Mouse (Mus musculus) adrenal gland, postnatal 4 days (tissue): ENCODE results near the gene Taf8. TPM values are rescaled to one million over a fixed set of nuclear protein-coding genes. Genes with fewer than 3 reads are reported as not detected.
A peak's percentile ranks its signal among the peaks of the same experiment; 100 is the strongest.

Experiments
- DNase-seq, 2 experiments: peaks; one replicate each; pipeline ENCODE4 v3.0.0; 2021 to 2022; ENCODE audit warnings: low spot score in 2 of 2, mixed read lengths in 2 of 2
- total RNA-seq, 2 experiments: library from RNA; stranded (reverse); gene quantifications; 2 replicates each; pipeline ENCODE4 v1.2.3; 2021

Taf8 gene
- total RNA-seq, 2 experiments from 2014 or later, result 31.7 to 38.1 TPM

DNA sequence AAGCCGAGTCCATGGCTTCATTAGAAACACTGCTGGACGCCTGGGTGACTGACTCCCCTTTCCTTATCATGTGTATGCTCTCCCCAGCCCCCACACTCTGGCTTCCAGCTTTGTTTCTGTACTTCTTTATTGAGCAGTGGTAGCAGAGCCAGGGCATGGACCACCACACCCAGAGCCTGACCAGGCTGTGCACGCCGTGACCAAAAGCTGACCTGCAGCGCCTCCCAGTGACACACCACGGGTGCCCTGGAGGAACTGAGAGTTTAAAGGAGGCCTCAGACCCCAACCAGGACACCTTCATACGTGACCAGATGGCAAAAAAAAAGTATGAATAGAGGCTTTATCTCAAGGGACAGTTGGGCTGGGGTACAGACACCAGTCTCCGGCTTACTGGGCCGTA, 11.3 kb downstream of the Taf8 start:
- no peak for DNase-seq

DNA sequence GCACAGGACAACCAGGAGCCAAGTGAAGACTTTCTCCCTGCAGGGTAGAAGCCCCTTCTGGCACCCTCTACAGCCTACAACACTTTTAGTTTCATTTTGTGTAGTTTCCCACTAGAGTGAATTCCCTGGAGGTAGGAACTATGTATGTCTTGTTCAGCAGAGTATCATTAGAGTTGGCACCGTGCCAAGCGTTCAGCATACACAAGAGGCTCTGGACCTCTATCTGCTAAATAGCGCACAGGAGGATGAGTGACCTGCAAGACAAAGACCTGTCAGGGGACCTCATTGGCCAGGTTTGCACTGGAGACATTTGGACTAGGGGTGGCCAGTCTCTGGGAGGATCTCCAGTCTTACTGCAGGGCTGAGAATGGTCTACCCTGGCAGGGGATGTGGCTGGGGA, 16.3 kb downstream of the Taf8 start:
- DNase-seq, result no peak

DNA sequence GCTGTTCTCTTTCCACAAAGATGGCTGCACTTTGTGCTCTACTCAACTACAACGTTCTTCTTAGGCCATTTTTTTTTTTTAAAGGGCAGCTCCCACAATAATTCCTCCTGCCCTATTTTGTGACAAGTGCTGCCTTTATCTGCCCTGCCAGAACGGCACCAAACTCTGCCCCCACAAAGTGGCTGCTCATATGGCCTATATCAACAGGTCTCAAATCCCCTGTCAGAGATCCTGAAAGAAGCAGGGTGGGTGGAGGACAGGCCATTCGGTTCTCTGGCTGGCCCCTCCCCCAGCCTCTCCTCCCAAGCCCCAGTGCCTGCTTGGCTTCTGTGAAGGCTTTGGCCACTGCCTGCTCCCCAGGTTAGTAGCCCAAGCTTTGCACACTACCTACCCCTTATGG, 17.1 kb downstream of the Taf8 start:
- no peak for DNase-seq

DNA sequence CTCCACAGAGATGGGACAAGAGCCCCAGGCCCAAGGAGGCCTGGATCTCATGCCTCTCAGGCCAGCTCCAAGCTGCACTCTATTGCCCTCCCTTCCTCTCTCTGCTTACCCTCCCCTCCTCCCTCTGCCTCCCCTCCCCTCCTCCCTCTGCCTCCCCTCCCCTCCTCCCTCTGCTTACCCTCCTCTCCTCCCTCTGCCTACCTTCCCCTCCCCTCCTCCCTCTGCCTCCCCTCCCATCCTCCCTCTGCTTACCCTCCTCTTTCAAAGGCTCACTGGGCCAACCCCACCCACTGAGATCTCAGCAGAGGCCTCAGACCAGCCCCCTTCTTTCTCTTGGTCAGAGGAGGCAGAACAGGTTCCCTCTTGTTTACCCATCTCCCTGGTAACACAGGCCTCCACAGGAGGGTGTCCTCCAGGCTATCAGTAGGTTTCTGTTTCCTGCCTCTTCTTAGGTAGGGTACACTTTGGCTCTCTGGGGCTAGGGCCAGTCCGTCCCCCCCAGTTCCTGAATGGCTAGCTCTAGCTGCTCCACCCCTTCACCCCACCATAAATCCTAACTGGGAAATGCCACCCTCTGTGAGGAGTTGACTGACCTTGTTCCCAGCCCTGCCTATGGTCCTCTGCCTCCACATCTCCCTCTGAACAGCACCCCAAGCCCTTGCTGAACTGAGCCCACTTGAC, 17.7 kb downstream of the Taf8 start:
- no peak for DNase-seq

DNA sequence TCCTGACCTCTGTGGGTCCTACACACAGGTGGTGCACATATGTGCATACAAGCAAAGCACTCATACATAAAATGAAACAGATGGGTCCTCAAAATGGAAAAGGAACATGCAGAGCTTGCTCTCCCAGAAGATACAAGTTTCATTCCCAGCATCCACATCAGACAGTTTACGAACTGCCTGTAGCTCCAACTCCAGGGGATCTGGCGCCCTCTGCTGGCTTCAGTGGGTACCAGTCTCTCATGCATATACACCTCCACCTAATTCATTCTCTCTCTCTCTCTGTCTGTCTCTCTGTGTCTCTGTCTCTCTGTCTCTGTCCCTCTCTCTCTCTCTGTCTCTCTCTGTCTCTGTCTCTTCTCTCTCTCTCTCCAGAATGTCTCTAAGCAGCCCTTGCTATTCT, 19.7 kb downstream of the Taf8 start:
- peak; percentile 38 to 58 for DNase-seq

DNA sequence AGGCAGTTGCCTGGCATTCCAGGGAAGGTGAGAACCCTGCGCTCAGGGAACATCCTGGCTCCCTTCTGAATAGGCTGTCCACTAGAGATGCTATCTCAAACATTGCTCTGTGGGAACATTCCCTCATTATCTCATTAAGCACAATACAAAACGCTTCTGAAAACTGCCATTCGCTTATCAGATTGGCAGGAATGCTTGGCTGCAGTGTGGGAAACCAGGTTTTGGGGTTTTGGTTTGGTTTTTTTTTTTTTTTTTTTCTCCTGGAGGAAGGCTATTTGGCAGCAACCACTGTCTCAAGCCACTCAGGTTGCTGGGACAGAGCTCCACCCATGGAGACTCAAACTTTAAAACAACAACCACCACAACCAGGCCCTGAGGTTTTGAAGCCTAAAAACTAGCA, 22.2 kb downstream of the Taf8 start:
- no peak for DNase-seq

DNA sequence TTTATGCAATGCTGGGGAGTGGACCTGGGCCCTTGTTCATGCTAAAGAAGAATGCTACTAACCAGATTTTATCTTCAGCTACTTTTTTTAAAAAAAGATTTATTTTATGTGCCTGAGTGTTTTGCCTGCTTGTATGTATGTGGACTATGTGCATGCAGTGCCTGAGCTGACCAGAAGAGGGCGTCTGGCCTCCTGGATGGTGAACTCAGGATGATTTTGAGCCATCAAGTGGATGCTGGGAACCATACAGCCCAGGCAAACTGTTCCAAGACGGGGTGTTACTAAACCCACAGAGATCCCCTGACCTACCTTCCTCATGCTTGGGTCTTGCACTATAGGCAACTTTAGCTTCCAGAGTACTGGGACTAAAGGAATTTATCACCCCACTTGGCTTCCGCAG, 26.4 kb downstream of the Taf8 start:
- no peak for DNase-seq

DNA sequence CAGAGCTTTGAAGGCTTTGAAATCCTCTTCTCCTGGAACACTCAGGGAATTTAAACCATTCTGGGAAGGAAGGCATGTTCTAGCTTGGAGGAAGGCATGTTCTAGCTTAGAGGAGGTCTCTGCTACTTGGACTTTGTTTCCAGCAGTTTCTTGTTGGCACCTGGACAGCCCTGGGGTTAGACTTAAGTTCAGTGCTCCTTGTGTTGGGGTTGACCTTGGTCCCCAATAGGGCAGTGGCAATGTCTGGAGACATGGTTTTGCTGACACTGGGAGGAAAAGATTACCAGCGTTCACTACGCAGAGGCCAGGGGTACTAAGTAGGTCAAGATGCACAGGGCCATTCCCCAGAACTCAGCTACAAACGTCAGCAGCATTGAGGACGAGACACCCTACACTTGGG, 26.9 kb downstream of the Taf8 start:
- DNase-seq, result no peak

DNA sequence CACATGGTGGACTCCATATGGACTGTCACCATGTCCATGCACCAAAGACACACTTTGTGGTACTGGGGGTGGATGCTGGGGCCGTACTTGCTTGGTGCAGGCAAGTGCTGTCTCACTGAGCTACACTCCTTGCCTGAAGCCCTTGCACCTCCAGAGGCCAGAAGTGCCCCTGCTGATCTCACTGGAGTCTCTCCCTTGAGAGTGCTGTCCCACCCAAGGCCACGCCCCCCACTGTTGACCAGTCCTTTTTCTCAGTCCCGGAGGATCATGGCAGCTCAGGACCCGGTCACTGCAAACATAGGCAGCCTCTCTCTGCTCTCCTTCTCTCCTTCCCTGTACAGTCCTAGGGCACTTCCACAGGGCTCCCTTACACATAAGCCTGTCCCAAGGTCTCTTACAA, 27.8 kb downstream of the Taf8 start:
- DNase-seq, result no peak

DNA sequence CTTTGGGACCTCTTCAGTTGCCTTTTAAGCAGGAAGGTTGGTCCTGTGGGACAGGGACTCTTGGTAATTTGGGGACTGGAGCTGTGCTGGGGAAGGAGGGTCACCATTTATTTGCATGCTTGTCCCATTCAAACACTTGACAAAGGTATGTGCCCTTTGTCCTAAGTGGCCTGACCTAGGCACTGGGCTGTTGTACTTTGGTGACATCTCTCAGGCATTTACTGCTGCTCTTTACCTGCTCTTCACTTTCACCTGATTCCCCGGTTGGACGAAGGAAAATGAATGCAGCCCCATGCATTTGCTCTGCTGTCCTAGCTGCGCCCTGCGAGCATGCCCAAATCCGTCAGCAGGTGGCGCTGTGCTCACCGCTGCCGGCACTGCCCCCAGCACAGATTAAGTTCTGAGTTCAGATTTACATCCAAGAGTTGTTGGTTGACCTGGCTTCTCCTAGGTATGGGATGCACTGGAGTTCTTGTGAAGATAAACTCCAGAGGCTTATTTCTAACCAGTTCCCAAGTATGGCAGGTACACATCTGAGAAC, 28.6 kb downstream of the Taf8 start:
- DNase-seq, result peak in 1 of 2 experiments; percentile 28

DNA sequence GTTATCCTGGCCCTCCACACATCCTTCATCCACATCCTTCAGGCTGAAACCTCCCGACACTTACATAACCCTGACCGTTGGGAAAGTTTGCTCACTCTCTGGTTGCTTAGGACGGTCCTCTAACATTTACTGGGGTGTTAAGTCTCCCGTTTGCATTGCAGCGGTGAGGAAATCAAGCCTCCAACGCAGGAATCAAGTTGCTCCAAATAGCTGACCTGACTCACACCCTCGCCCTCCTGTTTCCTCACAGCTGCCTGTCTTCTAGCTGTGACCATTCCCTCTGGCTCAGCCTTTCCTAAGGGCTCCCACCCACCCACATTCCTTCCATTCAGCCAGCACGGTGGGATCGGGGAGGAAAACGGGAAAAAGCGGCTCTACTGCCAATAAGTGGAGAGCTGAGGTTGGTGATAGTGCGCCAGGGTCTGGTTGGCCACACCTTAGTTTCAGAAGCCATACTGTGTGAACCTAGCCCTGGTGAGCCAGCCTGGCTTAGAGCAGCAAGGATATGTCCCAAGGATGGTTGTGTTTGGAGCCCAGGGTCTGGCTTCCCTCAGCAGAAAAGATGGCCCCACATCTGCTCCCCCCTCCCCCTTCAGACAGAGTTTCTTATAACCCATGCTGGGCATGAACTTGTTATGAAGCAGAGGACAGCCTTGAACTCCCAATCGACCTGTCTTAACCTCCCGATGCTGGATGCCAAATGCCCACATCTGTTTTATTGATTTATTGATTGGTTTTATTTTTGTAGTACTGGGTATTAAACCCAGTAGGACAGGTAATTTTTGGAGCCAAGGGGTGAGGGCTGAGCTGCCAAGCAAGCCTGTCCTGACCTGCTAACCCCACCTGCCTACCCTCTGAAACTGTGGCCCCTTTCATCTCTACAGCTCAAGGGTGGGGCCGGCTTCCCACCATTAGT, 29.4 kb downstream of the Taf8 start:
- no peak for DNase-seq

DNA sequence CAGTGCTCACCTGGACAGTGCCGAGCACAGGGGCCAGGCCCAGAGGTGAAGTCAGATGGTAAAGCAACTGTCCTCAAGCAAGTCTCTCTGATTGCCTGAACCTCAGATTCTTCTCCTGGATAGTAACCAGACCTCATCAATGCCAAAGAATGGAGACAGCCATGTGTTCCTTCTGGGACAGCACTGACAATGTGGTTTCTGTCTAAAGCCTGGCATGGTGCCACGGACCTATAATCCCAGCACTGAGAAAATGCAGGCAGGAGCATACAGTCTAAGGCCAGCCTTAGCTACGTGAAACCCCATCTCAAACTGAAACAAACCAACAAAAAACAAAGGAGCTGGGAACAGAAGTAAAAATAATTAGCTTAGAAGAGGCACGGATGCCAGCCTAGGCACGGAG, 31.4 kb downstream of the Taf8 start:
- no peak for DNase-seq

DNA sequence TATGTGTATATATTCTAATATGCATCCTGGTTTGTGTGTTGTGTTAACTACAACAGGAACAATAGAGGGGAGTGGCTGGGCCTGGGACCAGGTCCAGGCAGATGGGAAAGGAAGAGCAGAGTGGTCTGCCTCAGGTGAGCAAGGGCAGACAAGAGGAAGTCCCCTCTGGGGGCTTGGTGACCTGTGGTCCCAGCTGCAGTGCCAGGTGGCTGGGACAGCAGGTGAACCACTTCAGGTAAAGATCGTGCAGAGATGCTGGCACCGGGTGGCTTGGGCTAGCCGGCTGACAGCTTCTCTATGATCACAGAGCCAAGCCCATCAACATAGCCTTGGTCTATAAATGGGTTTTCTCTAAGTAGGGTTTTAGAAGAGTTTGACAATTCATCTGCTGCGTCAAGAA, 32.0 kb downstream of the Taf8 start:
- DNase-seq, result no peak

DNA sequence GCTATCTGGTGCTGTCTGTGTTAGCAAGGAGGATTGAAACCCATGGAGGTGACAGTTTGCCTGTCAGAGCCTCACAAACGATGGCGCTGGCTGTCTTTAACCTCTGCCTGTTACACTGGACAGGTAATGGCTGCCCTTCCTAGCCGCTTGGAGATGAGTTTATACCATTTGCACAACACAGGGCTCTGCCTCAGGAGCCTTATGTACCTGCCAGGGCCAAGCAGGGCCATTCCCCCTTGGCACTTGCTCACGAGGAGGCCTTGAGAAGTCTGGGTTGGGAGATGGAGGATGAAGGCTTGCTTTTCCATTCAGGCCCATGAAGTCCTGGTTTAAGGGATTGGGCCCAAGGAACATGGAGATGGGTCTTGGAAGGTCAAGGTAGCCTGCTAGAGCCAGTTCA, 32.5 kb downstream of the Taf8 start:
- no peak for DNase-seq

DNA sequence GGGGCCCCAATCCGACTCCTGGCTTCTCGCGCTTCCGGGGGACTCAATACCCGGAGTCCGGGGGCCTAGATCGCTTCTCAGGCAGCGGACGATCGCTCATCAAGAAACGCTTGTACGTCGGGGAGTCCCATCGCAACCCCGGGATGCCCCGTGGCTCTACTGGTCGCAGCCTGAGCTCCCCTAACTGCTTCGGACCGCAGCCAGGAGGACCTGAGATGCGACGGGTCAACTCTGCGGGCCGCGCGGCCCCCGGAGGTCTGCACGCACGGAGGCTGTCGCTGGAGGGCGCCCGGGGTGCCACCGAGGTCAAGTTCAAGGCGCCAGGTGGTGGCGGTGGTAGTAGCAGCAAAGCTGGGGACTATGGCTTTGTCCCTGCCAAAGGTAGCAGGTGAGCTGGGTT, 33.6 kb downstream of the Taf8 start:
- no peak for DNase-seq

DNA sequence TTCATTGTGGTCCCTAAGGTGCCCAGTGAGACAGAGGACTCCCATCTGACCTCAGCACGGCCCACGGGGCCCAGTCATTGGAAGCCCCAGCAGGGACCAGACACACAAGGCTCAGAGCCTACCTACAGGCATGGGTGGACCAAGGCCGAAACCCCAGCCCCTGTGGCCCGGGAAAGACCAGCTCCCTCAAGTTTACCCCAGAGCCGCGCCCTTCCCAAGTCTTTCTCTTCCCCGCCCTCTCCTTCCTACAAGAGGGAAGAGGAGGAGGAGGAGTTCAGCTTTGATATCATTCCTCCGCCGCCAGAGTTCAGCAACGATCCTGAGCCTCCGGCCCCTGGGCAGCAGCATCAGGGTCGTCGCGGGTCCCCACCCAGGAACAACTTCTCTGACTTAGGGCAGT, 34.0 kb downstream of the Taf8 start:
- no peak for DNase-seq

DNA sequence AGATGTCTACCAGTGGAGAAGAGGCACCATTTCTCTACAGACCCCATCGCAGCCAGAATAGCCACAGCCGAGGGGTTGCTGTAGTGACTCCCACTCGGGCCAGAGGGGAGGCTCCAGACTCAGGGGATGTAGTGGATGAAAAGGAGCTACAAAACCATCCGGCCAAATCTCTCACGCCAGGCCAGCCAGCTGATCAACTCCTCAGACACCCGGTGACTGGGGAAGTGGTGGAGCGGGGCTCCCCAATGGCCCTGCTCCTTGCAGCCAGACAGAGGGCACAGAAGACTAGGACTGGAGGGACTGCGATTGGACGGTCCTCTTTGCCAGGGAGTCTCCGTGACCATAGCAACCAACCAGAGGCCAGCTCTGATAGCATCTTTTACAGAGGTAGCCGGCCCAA, 34.4 kb downstream of the Taf8 start:
- no peak for DNase-seq

DNA sequence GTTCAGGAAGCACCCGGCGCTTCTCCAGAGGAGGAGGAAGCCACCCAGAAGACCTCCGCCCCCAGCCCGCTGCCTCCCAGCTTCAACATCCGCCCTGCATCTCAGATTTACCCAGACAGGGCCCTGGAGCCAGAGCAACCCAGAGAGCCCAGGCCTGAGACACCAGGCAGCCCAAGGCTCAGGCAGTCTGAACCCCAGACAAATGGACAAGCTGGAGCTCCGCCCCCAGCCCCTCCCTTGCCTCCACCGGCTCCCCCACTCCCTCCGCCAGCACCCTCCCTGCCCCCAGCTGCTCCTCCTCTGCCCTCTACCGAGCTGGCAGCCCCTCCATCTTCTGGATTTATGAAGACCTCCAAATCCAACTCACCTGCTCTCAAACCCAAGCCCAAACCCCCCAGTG, 35.8 kb downstream of the Taf8 start:
- DNase-seq, result no peak

DNA sequence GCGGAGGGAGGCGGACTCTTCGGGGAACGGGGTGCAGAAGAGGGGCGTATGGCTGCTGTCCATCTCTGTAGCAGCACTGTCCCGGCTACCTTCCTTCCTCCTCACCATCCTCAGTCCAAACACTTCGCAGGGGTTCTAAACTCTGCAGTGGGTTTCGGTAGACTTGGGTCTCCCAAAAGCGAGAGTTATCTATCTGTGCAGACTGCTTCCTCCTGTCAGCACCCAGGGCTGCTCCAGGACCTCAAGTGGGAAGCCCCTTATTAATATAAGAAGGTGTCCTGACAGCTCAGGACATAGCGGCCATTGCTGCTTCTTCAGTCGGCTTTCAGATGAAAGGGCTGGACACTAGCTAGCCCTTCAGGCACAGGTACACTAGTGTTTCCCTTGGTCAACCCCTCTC, 37.1 kb downstream of the Taf8 start:
- no peak for DNase-seq

DNA sequence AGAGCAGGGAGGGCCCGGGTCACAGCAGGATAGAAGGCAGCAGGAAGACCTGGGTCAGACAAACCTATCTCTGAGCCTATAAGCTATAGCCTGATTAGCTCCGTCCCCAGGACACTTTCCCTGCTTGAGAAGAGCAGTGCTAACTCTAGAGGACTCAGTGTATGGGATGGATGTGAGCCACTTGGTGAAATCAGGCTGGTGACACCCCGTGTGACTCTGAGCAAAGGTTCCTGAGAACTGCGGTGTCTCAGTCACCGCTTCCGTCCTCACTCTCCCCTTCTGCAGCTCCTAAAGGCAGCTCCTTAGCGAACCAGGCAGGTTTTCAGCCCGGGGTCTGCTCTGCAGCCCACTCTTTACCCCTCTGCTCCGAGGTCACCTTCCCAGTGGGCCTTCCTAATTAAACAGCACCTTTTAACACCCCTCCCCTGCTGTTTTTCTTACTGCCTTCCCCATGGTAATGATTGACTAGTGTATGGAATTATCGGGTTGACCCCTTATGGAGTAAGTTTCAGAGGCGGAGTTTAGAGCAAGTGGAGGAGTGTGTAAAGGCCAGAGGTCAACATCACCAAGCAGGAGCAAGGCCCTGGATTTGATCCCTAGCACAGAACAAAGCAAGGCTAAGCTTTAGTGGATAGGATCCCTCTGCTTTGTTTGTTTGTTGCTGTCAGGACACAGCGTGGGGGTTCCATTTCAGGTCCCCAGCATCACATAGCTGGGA, 37.7 kb downstream of the Taf8 start:
- no peak for DNase-seq

DNA sequence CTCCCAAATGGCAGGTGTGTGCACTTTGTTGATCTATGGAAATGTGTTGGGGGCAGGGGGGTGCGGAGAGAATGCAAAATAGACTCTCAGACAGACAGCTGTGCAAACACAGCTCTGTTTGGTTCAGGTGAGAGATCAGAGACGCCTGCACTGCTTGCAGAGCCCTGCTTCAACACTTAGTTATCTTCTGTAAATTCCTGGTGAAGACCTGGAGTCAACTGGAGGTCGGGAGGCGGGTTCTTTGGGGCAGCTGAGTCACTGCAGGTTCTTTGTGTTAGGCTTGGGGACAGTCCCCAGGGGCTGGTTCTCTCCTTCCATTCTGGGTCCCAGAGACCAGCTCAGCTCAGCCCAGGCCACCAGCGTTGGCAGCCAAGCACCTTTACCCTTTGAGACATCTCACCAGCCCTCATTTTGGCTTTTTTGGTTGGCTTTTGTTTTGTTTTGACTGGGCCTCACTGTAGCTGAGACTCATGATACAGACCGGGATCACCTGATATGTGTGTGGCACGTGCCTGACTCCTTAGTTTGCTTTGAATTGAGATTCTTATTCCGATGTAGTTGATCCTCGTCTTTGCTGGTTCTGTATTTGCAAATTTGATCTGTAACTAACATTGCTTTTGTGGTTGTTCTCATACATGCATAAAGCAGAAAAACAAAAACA, 39.2 kb downstream of the Taf8 start:
- DNase-seq, result no peak
